Mouse (Mus musculus) liver, embryonic 15.5 days (tissue): ENCODE data around the gene Sars2. TPM values are rescaled to one million over a fixed set of nuclear protein-coding genes. Genes with fewer than 3 reads are reported as not detected.

Source experiments
- ATAC-seq: fragments of 200-750 bp; cut with Nextera tagmentation; 2 replicates; pipeline ENCODE4 v1.8.0; 2017; ENCODE audit warnings: moderate number of reproducible peaks, mild to moderate bottlenecking, moderate library complexity; ENCODE audit not compliant: insufficient read depth
- H3K27ac ChIP-seq: fragments of 300-500 bp; sonication (generic); replicated peaks from 2 replicates; pipeline ENCODE4 v1.5.1; 2015; ENCODE audit warnings: mild to moderate bottlenecking, inconsistent platforms
- H3K27me3 ChIP-seq: fragments of 300-500 bp; sonication (generic); 2 replicates; pipeline ENCODE4 v1.6.1; 2015; ENCODE audit warnings: mild to moderate bottlenecking, inconsistent platforms
- H3K36me3 ChIP-seq: fragments of 300-500 bp; sonication (generic); replicated peaks from 2 replicates; pipeline ENCODE4 v1.6.1; 2015; ENCODE audit warnings: moderate library complexity, mild to moderate bottlenecking, inconsistent platforms
- H3K4me1 ChIP-seq: fragments of 300-500 bp; sonication (generic); replicated peaks from 2 replicates; pipeline ENCODE4 v1.6.1; 2015; ENCODE audit warnings: inconsistent platforms
- H3K4me2 ChIP-seq: fragments of 300-500 bp; sonication (generic); 2 replicates; pipeline ENCODE4 v1.6.1; 2015; ENCODE audit warnings: moderate library complexity, mild to moderate bottlenecking, inconsistent platforms
- H3K4me3 ChIP-seq: fragments of 300-500 bp; sonication (generic); replicated peaks from 2 replicates; pipeline ENCODE4 v1.5.1; 2015; ENCODE audit warnings: mild to moderate bottlenecking, inconsistent platforms
- H3K9ac ChIP-seq: fragments of 300-500 bp; sonication (generic); 2 replicates; pipeline ENCODE4 v1.6.1; 2015; ENCODE audit warnings: moderate library complexity, mild to moderate bottlenecking, inconsistent platforms
- H3K9me3 ChIP-seq: fragments of 300-500 bp; sonication (generic); replicated peaks from 2 replicates; pipeline ENCODE4 v1.6.1; 2016; ENCODE audit warnings: inconsistent platforms
- WGBS: fragments of 180-500 bp; shearing (Covaris S2); methylation state at CpG from one replicate; pipeline ENCODE4 v1.1.7; 2015; ENCODE audit warnings: mixed read lengths; ENCODE audit not compliant: insufficient replicate concordance; 5-methylcytosine and 5-hydroxymethylcytosine counted together
- polyA plus RNA-seq: library from polyadenylated mRNA; unstranded; fragments of >200 nt; fragmentation: Nextera tagmentation; extraction: Ambion mirVana; gene quantifications from 2 replicates; pipeline ENCODE4 v1.2.1, GENCODE M21; 2015

The Sars2 gene
- polyA plus RNA-seq, 1 experiment from 2014 or later = 12.2 TPM

DNA sequence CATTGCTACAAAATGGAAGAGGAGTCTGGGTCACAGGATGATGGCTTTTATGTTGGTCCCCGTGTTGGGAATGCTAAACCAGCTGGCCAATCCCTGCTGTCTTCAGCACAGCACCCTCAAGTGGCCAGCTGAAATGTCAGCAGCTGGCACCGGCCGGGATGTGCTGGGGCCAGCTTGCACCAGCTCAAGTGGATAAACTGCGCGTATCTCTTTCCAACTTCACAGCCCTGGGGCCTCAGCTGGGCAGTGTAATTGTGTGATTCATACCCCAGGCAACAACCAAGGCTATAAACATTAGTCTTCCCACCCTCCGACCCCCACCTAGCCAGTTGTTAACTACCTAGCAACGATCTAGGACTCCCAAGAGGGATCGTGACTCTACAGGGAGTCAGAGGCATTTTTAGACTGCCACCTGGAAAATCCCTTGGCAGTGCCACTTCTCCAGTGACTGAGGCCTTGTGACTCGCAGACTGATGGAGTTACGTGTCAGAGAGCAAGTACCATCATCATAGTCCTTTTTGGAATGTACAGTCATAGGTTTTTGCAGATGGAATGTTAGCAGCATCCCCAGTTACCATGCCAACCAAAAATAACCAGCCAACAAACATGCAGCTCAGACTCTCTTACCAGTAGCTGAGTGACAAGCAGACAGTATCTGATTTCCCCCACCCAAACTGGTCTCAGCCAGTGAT is 14.0 kb upstream of the Sars2 start:
- peaks cover 22% of the 10 kb centered on the region for H3K27me3 ChIP-seq
- no peak overlapping the region for H3K4me3 ChIP-seq
- no peak overlapping the region for H3K4me2 ChIP-seq
- H3K27ac ChIP-seq = no peak overlapping the region
- H3K9me3 ChIP-seq = no peaks in the 10 kb centered on the region
- H3K4me1 ChIP-seq = peaks cover 14% of the 10 kb centered on the region
- WGBS = 65% methylated on average over 10 of the region's 10 CpGs
- ATAC-seq = no peak
- no peak overlapping the region for H3K9ac ChIP-seq
- H3K36me3 ChIP-seq = 0 out of 2 replicates have a peak, but pooled peaks cover 3% of the 10 kb centered on the region

- peaks cover 19% of the 10 kb centered on the region for H3K4me1 ChIP-seq
- H3K9me3 ChIP-seq = no peaks in the 10 kb centered on the region
- 0 out of 2 replicates have a peak, but pooled peaks cover 3% of the 10 kb centered on the region for H3K36me3 ChIP-seq
- peak overlapping the region; percentile 84 for H3K4me2 ChIP-seq
- no peak overlapping the region; the same call in 1 of the 2 replicates for H3K9ac ChIP-seq
- 5% methylated on average over 58 of the region's 58 CpGs for WGBS
- no peak overlapping the region for H3K27ac ChIP-seq
- peak overlapping the region; percentile 54 for H3K4me3 ChIP-seq
- peaks cover 22% of the 10 kb centered on the region for H3K27me3 ChIP-seq
- peak; percentile 84 for ATAC-seq
Measured at GRCm38 (mm10) chr7:28732341-28733142, 9.2 kb upstream of the Sars2 start.

DNA sequence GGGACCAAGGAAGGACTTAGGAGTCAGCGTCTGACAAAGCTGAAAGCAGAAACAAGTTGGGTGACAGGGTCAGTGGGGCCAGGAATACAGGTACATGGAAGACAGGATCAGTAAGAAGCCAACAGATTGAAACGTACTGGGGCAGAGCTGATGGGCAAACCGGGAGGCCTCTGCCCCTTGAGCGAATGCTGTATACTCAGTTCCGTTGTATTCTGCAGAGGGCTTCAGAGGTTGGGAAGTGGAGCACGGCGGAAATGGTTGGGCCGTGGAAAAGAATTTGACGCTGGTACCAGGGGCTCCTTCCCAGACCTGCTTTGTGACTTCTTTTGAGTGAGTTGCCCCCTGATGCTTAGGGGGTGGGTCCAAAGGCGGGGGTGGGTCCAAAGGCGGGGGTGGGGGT is 8.6 kb upstream of the Sars2 start:
- no peak overlapping the region for H3K27ac ChIP-seq
- H3K4me2 ChIP-seq = peak overlapping the region; percentile 84
- peaks cover 19% of the 10 kb centered on the region for H3K4me1 ChIP-seq
- no peaks in the 10 kb centered on the region for H3K9me3 ChIP-seq
- H3K27me3 ChIP-seq = peaks cover 22% of the 10 kb centered on the region
- peak overlapping the region; percentile 54 for H3K4me3 ChIP-seq
- H3K9ac ChIP-seq = no peak overlapping the region; the same call in 1 of the 2 replicates
- H3K36me3 ChIP-seq = peaks cover 4% of the 10 kb centered on the region; the same call in 1 of the 2 replicates
- 17% methylated on average over 11 of the region's 11 CpGs for WGBS
- ATAC-seq = 0 out of 2 replicates have a peak, but pooled peaks have one; percentile 4

GRCm38 (mm10) chr7:28735701-28736100 is 6.1 kb upstream of the Sars2 start:
- Histone ChIP-seq H3K27ac (no peak overlapping the region), H3K9me3 (no peaks in the 10 kb centered on the region), H3K27me3 (peaks cover 20% of the 10 kb centered on the region), H3K4me2 (no peak overlapping the region), H3K4me3 (no peak overlapping the region), H3K36me3 (peaks cover 15% of the 10 kb centered on the region), H3K4me1 (peaks cover 27% of the 10 kb centered on the region), H3K9ac (no peak overlapping the region)
- 65% methylated on average over 6 of the region's 6 CpGs for WGBS
- no peak for ATAC-seq

DNA sequence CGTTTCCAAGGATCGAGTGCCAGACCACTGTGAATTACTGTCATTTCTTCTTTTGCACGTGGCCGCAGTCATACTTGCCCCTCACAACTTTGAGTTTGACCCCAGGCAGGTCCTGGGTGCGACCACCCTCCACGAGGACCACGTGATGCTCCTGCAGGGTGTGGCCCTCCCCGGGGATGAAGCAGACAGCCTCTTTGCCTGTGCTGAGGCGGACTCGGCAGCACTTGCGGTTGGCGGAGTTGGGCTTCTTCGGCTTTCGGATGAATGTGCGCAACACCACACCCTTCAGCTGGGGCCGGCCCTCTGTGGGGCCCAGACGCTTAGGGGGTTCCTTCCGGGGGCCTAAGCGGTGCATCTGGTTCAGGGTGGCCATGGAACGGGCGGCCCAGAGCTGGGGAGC is 2.0 kb upstream of the Sars2 start:
- no peak for ATAC-seq
- H3K36me3 ChIP-seq = peaks cover 12% of the 10 kb centered on the region
- H3K4me2 ChIP-seq = no peak overlapping the region
- H3K4me1 ChIP-seq = peaks cover 26% of the 10 kb centered on the region
- WGBS = 81% methylated on average over 21 of the region's 21 CpGs
- H3K27me3 ChIP-seq = no peaks in the 10 kb centered on the region
- no peaks in the 10 kb centered on the region for H3K9me3 ChIP-seq
- no peak overlapping the region for H3K27ac ChIP-seq
- no peak overlapping the region for H3K4me3 ChIP-seq
- H3K9ac ChIP-seq = no peak overlapping the region

GRCm38 (mm10) chr7:28740949-28741348 is 843 bp upstream of the Sars2 start:
- Histone ChIP-seq H3K4me3 (peak overlapping the region; percentile 86), H3K36me3 (peaks cover 16% of the 10 kb centered on the region), H3K4me2 (peak overlapping the region; percentile 78), H3K27me3 (no peaks in the 10 kb centered on the region), H3K9ac (peak overlapping the region; percentile 77), H3K27ac (peak overlapping the region; percentile 75), H3K9me3 (no peaks in the 10 kb centered on the region), H3K4me1 (peaks cover 26% of the 10 kb centered on the region)
- ATAC-seq = no peak
- WGBS = 32% methylated on average over 9 of the region's 9 CpGs

- Histone ChIP-seq H3K36me3 (peaks cover 20% of the 10 kb centered on the region), H3K4me3 (peak overlapping the region; percentile 86), H3K9ac (peak overlapping the region; percentile 77), H3K27me3 (no peaks in the 10 kb centered on the region), H3K4me2 (peak overlapping the region; percentile 78), H3K27ac (peak overlapping the region; percentile 75), H3K4me1 (peaks cover 26% of the 10 kb centered on the region), H3K9me3 (no peaks in the 10 kb centered on the region)
- peak; percentile 2; the same call in 1 of the 2 replicates for ATAC-seq
- under 1% methylated on average over 13 of the region's 13 CpGs for WGBS
Measured at GRCm38 (mm10) chr7:28741368-28741708, 454 bp upstream of the Sars2 start.

DNA sequence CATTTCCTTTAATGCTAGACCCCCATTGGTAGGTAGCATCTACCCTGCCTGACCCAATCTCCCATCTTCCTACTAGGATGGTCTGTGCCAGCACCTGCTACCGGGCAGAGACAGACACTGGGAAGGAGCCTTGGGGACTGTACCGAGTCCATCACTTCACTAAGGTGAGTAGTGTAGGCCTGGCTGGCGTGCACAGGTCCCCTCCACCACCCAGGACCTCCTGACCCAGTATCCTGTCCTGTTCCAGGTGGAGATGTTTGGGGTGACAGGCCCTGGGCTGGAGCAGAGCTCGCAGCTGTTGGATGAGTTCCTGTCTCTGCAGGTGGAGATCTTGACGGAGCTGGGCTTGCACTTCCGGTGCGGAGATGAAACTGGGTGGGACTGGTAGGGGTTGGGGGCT is 8.1 kb downstream of the Sars2 start:
- Histone ChIP-seq H3K36me3 (peaks cover 12% of the 10 kb centered on the region; the same call in 1 of the 2 replicates), H3K9me3 (no peaks in the 10 kb centered on the region)
- no peak for ATAC-seq

GRCm38 (mm10) chr7:28756079-28756478 is 14.3 kb downstream of the Sars2 start, which contains the start of gene Ccer2:
TSS of gene Ccer2 (plus strand) at chr7:28756174.
- Histone ChIP-seq H3K27ac (no peak within 1 kb of the TSS), H3K4me1 (peaks cover 7% of the 10 kb centered on the region; the same call in 1 of the 2 replicates), H3K9ac (no peak within 1 kb of the TSS), H3K4me2 (no peak within 1 kb of the TSS), H3K4me3 (no peak within 1 kb of the TSS), H3K27me3 (peaks cover 26% of the 10 kb centered on the region), H3K9me3 (no peaks in the 10 kb centered on the region), H3K36me3 (peaks cover 23% of the 10 kb centered on the region)
- 5% methylated on average over 17 of the region's 17 CpGs for WGBS
- no peak for ATAC-seq

More for the DNA sequence above, 8.1 kb downstream of the Sars2 start:
- Histone ChIP-seq H3K4me2 (no peak overlapping the region), H3K4me3 (no peak overlapping the region), H3K9ac (no peak overlapping the region), H3K4me1 (no peaks in the 10 kb centered on the region), H3K27me3 (peaks cover under 1% of the 10 kb centered on the region; the same call in 1 of the 2 replicates), H3K27ac (no peak overlapping the region)
- 78% methylated on average over 7 of the region's 7 CpGs for WGBS

DNA sequence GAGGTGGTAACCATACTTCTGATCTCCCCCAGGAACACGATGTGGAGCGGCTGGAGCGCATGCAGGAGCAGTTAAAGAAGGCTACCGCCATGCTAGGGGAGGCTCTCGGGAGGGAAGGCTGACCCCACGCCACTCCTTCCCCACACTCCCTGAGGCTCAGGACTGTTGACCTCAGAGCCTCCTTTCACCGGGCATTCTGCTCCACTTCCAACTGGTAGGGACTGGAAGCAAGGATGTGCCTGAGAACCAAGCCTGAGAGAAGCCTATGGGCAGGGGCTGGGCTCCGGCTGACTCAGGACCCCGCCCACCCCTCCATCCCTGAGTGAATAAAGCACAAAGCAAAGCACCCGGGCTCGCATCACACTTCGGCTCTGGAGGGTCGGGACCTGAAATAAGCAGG is 16.8 kb downstream of the Sars2 start:
- H3K4me2 ChIP-seq = no peak overlapping the region
- H3K9me3 ChIP-seq = no peaks in the 10 kb centered on the region
- no peak overlapping the region for H3K27ac ChIP-seq
- H3K9ac ChIP-seq = no peak overlapping the region
- ATAC-seq = no peak
- peaks cover 7% of the 10 kb centered on the region; the same call in 1 of the 2 replicates for H3K4me1 ChIP-seq
- WGBS = 76% methylated on average over 13 of the region's 13 CpGs
- H3K4me3 ChIP-seq = no peak overlapping the region
- peaks cover 26% of the 10 kb centered on the region for H3K27me3 ChIP-seq
- peaks cover 42% of the 10 kb centered on the region for H3K36me3 ChIP-seq

- Histone ChIP-seq H3K9ac (no peak overlapping the region), H3K4me2 (no peak overlapping the region), H3K9me3 (no peaks in the 10 kb centered on the region), H3K4me3 (no peak overlapping the region), H3K27ac (no peak overlapping the region), H3K4me1 (peaks cover 19% of the 10 kb centered on the region), H3K36me3 (peaks cover 42% of the 10 kb centered on the region), H3K27me3 (peaks cover 6% of the 10 kb centered on the region; the same call in 1 of the 2 replicates)
- no peak for ATAC-seq
- 88% methylated on average over 9 of the region's 9 CpGs for WGBS
Measured at GRCm38 (mm10) chr7:28761907-28762306, 20.1 kb downstream of the Sars2 start.
